Mouse (Mus musculus) thymus, adult 2 months (tissue): Measurements from ENCODE around the gene Scarb1. TPM values are rescaled to one million over a fixed set of nuclear protein-coding genes. Genes with fewer than 3 reads are reported as not detected.

Experiments
- DNase-seq: peaks from one replicate; pipeline ENCODE4 v3.0.0; 2021
- H3K27ac ChIP-seq: fragments of 200-500 bp; 2 replicates; pipeline ENCODE4 v1.5.1; 2012; ENCODE audit warnings: low read length, control low read depth; ENCODE audit not compliant: control insufficient read depth, insufficient read depth
- H3K27me3 ChIP-seq: fragments of 200-500 bp; 2 replicates; pipeline ENCODE4 v1.6.1; 2012; ENCODE audit warnings: mild to moderate bottlenecking, low read length, moderate library complexity, mixed read lengths; ENCODE audit not compliant: control insufficient read depth, insufficient read depth
- H3K36me3 ChIP-seq: fragments of 200-500 bp; 2 replicates; pipeline ENCODE4 v1.6.1; 2012; ENCODE audit warnings: mild to moderate bottlenecking, low read length, moderate library complexity; ENCODE audit not compliant: control insufficient read depth, insufficient read depth
- H3K4me1 ChIP-seq: fragments of 200-500 bp; replicated peaks from 2 replicates; pipeline ENCODE4 v1.6.1; 2012; ENCODE audit warnings: low read length; ENCODE audit not compliant: control insufficient read depth, insufficient read depth
- H3K4me3 ChIP-seq: fragments of 200-500 bp; 2 replicates; pipeline ENCODE4 v1.5.1; 2012; ENCODE audit warnings: mild to moderate bottlenecking, low read length, control low read depth, moderate library complexity; ENCODE audit not compliant: control insufficient read depth, insufficient read depth
- CTCF ChIP-seq: fragments of 200-500 bp; IDR thresholded peaks from 2 replicates; pipeline ENCODE4 v1.5.1; 2012; ENCODE audit warnings: mild to moderate bottlenecking, control low read depth, low read length, moderate library complexity, borderline replicate concordance; ENCODE audit not compliant: control insufficient read depth, poor library complexity, insufficient read depth; ENCODE audit errors: extremely low read depth
- POLR2A ChIP-seq: fragments of 200-500 bp; IDR thresholded peaks from 2 replicates; pipeline ENCODE4 v1.6.1; 2012; ENCODE audit warnings: mild to moderate bottlenecking, low read length, control low read depth, moderate library complexity; ENCODE audit not compliant: control insufficient read depth, poor library complexity, insufficient read depth; ENCODE audit errors: extremely low read depth
- WGBS: fragments of 180-500 bp; shearing (Covaris S2); methylation state at CpG from one replicate; pipeline ENCODE4 v1.1.7; 2018; 5-methylcytosine and 5-hydroxymethylcytosine counted together
- polyA plus RNA-seq: library from polyadenylated mRNA; depleted of rRNA; stranded (reverse); fragments of >200 nt; gene quantifications from 2 replicates; pipeline ENCODE4 v1.2.3, GENCODE M21; 2012

Scarb1 gene
- polyA plus RNA-seq, 1 experiment = 80.7 TPM

DNA sequence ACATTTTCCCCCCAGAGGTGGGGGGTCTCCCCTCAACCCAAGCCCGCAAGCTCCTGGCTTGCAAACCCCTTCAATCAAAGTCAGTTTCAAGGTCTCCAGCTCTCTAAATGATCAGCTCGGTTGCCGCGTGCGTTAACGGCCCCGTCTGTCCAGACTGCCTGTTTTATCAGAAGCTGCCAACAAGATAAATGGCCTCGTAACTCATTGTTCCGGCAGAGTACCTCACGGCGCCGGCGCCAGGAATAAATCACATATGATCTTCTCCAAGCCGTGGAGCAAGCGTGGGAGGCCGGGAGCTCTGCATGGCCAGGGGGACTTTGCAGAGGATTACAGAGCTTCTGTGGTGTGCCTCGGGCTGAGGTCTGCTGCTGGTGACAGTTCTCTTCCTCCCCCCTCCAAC is 76.2 kb downstream of the Scarb1 start:
- DNase-seq = no peak
- no peak overlapping the region for H3K27ac ChIP-seq

DNA sequence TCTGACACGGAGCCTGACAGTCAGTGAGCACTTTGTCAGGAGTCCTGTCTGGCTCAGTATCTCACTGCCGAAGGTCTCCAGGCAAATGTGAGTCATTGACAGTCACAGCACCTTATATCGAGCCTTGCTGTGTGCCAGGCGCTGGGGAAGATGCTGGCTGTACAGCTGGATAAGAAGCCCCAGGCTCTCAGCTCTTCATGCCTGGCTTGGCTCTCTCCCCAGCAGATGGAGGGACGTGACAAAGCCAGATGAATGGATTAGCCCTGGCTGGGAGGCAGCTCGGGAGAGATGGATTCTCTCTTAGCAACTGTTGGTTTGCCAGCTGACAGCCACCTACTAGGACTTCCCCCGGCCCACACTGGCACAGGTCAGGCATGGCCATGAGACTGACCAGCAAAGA is 78.3 kb downstream of the Scarb1 start:
- TF ChIP-seq POLR2A (no peak), CTCF (no peak)

More for the DNA sequence above, 76.2 kb downstream of the Scarb1 start:
- H3K4me3 ChIP-seq = no peak overlapping the region
- WGBS = 37% methylated on average over 17 of the region's 17 CpGs
- H3K36me3 ChIP-seq = no peaks in the 10 kb centered on the region
- H3K4me1 ChIP-seq = peaks cover 3% of the 10 kb centered on the region; the same call in 1 of the 2 replicates
- H3K27me3 ChIP-seq = no peaks in the 10 kb centered on the region
- TF ChIP-seq CTCF (no peak), POLR2A (no peak)

DNA sequence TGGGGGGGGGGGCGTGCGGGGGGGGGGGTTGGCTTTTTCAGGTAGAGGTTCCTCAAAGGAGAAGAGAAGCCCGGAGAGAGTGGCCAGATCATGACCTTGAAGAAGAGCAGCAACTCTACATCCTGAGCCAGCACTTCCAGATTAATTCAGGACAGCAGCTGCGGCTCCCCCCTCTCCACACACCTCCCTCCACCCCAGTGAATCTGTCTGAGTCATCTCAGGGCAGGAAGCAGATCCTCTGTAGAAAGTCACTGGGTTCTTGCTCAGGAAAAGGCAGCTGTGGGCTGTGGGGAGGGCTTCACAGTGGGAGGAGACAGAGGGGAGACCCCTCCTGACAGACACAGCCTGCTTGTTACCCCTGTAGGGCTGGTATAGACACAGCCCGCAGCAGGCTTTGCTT is 87.0 kb downstream of the Scarb1 start:
- Histone ChIP-seq H3K27ac (no peak overlapping the region), H3K36me3 (no peaks in the 10 kb centered on the region), H3K27me3 (no peaks in the 10 kb centered on the region), H3K4me1 (peaks cover 4% of the 10 kb centered on the region; the same call in 1 of the 2 replicates), H3K4me3 (no peak overlapping the region)
- WGBS = 19% methylated on average over 4 of the region's 5 CpGs
- TF ChIP-seq CTCF (no peak), POLR2A (no peak)
- no peak for DNase-seq

More for the DNA sequence above, 78.3 kb downstream of the Scarb1 start:
- Histone ChIP-seq H3K27me3 (no peaks in the 10 kb centered on the region), H3K4me1 (0 out of 2 replicates have a peak, but pooled peaks cover 3% of the 10 kb centered on the region), H3K36me3 (no peaks in the 10 kb centered on the region), H3K27ac (no peak overlapping the region), H3K4me3 (no peak overlapping the region)
- WGBS = 77% methylated on average over 7 of the region's 7 CpGs
- DNase-seq = no peak

DNA sequence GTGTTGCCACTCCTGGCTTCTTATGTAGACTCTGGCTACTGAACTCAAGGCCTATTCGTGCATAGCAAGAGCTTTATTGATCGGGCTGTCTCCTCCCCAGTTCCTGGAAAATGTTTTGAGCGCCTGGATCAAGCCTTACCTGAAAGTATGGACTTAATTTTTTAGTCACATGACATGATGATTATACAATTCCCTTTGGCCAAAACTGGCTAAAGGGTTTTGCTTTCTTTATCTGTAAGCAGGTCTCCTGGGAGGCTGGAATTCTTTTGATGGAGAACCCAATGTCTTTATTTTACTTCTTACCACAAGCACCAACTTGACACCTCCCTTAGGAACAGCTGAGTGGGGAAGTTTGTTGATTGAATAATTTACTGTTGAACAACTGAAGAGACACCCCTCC is 87.4 kb downstream of the Scarb1 start:
- 95% methylated on average over 3 of the region's 3 CpGs for WGBS
- no peak for DNase-seq
- Histone ChIP-seq H3K36me3 (no peaks in the 10 kb centered on the region), H3K4me1 (peaks cover 4% of the 10 kb centered on the region; the same call in 1 of the 2 replicates), H3K4me3 (no peak overlapping the region), H3K27ac (no peak overlapping the region), H3K27me3 (no peaks in the 10 kb centered on the region)
- TF ChIP-seq CTCF (no peak), POLR2A (no peak)

DNA sequence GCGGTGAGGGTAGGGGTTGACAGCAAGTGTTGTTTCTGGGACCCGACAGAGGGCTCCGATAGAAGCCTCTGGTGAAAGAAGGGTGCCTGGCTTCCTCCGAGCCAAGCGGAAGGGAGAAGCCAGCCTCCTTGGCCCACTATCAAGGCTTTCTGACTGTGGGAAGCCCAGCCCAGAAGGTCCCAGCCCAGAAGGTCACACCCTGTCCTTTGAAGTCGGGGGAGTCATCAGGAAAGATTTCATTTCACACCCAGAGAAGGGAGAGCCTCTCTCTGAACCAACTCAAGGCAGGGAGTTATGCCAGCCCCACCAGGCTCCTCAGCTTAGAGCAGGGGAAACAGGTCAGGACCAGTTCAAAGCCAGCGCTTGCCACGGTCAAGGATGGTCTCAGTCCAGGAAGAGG is 88.2 kb downstream of the Scarb1 start:
- Histone ChIP-seq H3K4me3 (no peak overlapping the region), H3K27ac (no peak overlapping the region), H3K4me1 (peaks cover 4% of the 10 kb centered on the region; the same call in 1 of the 2 replicates), H3K36me3 (no peaks in the 10 kb centered on the region), H3K27me3 (no peaks in the 10 kb centered on the region)
- TF ChIP-seq POLR2A (no peak), CTCF (no peak)
- 83% methylated on average over 8 of the region's 8 CpGs for WGBS
- DNase-seq = no peak

DNA sequence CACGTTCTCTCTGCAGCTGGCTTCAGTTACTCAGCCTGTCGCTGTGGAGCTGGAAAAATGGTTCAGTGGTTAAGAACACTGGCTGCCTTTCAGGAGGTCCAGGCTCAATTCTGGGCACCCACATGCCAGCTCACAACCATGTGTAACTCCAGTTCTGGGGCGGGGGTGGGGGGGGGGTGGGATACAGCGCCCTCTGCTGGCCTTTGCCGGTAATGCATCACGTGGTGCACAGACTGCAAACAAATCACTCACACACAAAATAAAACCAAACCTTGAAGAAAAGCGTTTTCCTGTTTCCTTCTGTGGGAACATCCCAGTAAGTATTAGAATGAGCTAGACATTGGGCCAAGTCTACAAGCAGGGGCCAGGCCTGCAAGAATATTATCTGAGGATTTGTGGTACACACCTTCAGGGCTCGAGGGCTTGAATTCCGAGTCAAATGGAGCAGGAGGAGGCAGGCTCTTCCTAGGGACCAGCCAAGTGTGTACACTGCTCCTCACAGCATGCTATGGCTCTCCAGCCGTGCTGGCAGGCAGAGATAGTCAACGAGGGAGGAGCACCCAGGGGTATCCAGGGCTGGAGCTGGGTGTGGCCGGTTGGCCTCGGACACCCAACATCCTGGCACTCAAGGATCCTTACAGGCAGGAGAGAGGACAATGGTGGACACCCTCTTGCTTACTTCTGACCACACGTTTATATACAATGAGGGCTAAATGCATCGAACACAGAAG is 88.8 kb downstream of the Scarb1 start:
- 65% methylated on average over 15 of the region's 15 CpGs for WGBS
- no peak for DNase-seq
- H3K4me1 ChIP-seq = peaks cover 4% of the 10 kb centered on the region; the same call in 1 of the 2 replicates
- no peak overlapping the region for H3K4me3 ChIP-seq
- TF ChIP-seq POLR2A = no peak
- peak; percentile 21; the same call in 1 of the 2 replicates for TF ChIP-seq CTCF
- no peaks in the 10 kb centered on the region for H3K36me3 ChIP-seq
- H3K27me3 ChIP-seq = no peaks in the 10 kb centered on the region
- H3K27ac ChIP-seq = no peak overlapping the region

DNA sequence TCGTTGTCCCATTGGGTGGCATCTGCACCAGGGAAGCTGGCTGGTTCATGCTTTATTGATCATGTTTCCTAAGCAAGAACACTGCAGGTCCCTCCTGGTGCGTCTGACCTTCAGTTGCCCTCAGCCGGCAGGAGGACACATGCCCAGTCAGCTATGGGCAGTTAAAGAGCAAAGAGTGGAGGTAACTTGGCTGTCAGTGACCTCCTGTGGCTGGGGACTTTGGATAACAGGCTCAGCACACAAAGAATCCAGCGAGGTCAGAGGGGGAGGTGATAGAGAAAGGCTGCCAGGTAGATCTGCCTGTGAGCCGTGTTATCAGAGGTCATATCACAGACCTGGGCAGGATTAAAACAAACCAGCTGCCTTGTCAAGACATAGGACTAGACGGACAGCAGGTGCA is 91.7 kb downstream of the Scarb1 start:
- Histone ChIP-seq H3K27me3 (no peaks in the 10 kb centered on the region; the same call in 1 of the 2 replicates), H3K36me3 (no peaks in the 10 kb centered on the region), H3K27ac (no peak overlapping the region), H3K4me3 (no peak overlapping the region), H3K4me1 (peaks cover 13% of the 10 kb centered on the region)
- WGBS = 73% methylated on average over 6 of the region's 6 CpGs
- TF ChIP-seq POLR2A = no peak
- DNase-seq = no peak
